Mouse (Mus musculus) lung, embryonic 14.5 days (tissue): ENCODE measurements at regions not wholly inside any gene's neighbourhood (a gene's known extent, or its start where the extent isn't known, plus 50 kb on each side); places are given as distances from the start of the nearest gene placed in this dataset.
A peak's percentile ranks its signal among the peaks of the same experiment; 100 is the strongest.

Experiments used
- ATAC-seq: fragments of 200-750 bp; cut with Nextera tagmentation; 2 replicates; pipeline ENCODE4 v1.8.0; 2017; ENCODE audit warnings: mild to moderate bottlenecking, moderate TSS enrichment, moderate library complexity; ENCODE audit not compliant: insufficient read depth
- DNase-seq: peaks from one replicate; pipeline ENCODE4 v3.0.0-alpha.2; 2015
- H3K27ac ChIP-seq: fragments of 300-500 bp; sonication (generic); 2 replicates; pipeline ENCODE4 v1.5.1; 2014; ENCODE audit warnings: low read depth, mild to moderate bottlenecking, moderate library complexity
- H3K27me3 ChIP-seq: fragments of 300-500 bp; sonication (generic); 2 replicates; pipeline ENCODE4 v1.6.1; 2014; ENCODE audit warnings: low read length, control low read depth; ENCODE audit not compliant: insufficient read depth
- H3K36me3 ChIP-seq: fragments of 300-500 bp; sonication (generic); 2 replicates; pipeline ENCODE4 v1.6.1; 2014; ENCODE audit warnings: control low read depth; ENCODE audit not compliant: insufficient read depth
- H3K4me1 ChIP-seq: fragments of 300-500 bp; sonication (generic); 2 replicates; pipeline ENCODE4 v1.6.1; 2014; ENCODE audit warnings: antibody characterized with exemption, control low read depth; ENCODE audit not compliant: insufficient read depth
- H3K4me2 ChIP-seq: fragments of 300-500 bp; sonication (generic); 2 replicates; pipeline ENCODE4 v1.6.1; 2014; ENCODE audit warnings: mild to moderate bottlenecking
- H3K4me3 ChIP-seq: fragments of 300-500 bp; sonication (generic); 2 replicates; pipeline ENCODE4 v1.5.1; 2014; ENCODE audit warnings: low read depth, low read length
- H3K9ac ChIP-seq: fragments of 300-500 bp; sonication (generic); 2 replicates; pipeline ENCODE4 v1.6.1; 2014
- H3K9me3 ChIP-seq: fragments of 300-500 bp; sonication (generic); 2 replicates; pipeline ENCODE4 v1.6.1; 2016; ENCODE audit warnings: low read depth, low read length, control low read depth
- CTCF ChIP-seq: IDR thresholded peaks from 2 replicates; pipeline ENCODE4 v1.5.1; 2016; ENCODE audit warnings: antibody characterized with exemption, low read depth
- WGBS: fragments of 180-500 bp; shearing (Covaris S2); extraction: QIAGEN DNeasy Blood & Tissue Kit; methylation state at CpG from one replicate; pipeline ENCODE4 v1.1.7; 2014; 5-methylcytosine and 5-hydroxymethylcytosine counted together

DNA sequence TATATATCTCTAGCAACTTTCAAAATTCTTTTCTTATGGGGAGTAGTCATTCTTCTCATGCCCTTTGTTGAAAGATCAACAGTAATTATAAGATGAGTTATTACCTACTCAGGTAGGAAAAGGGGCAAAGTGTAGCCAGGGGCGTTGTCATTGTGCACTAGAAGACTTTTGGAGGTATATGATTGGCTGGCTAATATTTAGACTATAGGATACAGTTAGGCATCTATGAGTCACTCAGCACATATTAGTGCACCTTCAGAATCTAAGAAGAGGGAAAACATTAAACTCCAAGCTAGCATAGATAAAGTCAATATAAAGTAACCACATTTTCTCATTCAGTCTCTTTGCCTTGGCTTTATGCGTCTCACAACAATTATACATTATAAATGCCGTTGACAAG lies 199.8 kb downstream of the Plk2 start:
- H3K27me3 ChIP-seq = no peaks in the 10 kb centered on the region
- no peak overlapping the region for H3K27ac ChIP-seq
- TF ChIP-seq CTCF = no peak
- no peaks in the 10 kb centered on the region for H3K9me3 ChIP-seq
- no peak for DNase-seq
- H3K4me3 ChIP-seq = no peak overlapping the region
- no peaks in the 10 kb centered on the region for H3K4me1 ChIP-seq
- WGBS = 86% methylated on average over 3 of the region's 3 CpGs
- no peak overlapping the region for H3K4me2 ChIP-seq
- H3K36me3 ChIP-seq = no peaks in the 10 kb centered on the region
- ATAC-seq = no peak
- no peak overlapping the region for H3K9ac ChIP-seq

DNA sequence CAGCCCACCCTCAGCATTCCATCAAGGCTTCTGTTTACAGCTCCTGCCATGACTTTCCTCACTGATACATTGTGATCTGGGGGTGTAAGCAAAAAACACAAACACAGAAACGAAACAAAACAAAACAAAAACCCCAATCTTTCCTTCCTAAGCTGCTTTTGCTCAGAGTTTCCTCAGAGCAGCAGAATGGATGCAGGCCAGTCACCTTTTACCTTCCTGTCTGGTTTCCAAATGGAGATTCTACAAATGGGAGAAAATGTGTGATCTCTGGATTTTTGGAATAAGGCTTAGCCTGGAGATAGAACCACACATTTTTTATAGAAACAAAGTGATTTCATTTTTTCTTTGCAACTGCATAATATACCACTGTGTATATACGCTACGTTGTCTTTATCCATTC lies 204.8 kb downstream of the Plk2 start:
- ATAC-seq (no peak), DNase-seq (peak; percentile 17)
- H3K4me3 ChIP-seq = no peak overlapping the region
- no peaks in the 10 kb centered on the region for H3K27me3 ChIP-seq
- no peaks in the 10 kb centered on the region for H3K9me3 ChIP-seq
- no peak overlapping the region for H3K9ac ChIP-seq
- TF ChIP-seq CTCF = no peak
- WGBS = 80% methylated on average over 3 of the region's 3 CpGs
- H3K27ac ChIP-seq = no peak overlapping the region
- no peaks in the 10 kb centered on the region for H3K36me3 ChIP-seq
- no peaks in the 10 kb centered on the region for H3K4me1 ChIP-seq
- H3K4me2 ChIP-seq = no peak overlapping the region

DNA sequence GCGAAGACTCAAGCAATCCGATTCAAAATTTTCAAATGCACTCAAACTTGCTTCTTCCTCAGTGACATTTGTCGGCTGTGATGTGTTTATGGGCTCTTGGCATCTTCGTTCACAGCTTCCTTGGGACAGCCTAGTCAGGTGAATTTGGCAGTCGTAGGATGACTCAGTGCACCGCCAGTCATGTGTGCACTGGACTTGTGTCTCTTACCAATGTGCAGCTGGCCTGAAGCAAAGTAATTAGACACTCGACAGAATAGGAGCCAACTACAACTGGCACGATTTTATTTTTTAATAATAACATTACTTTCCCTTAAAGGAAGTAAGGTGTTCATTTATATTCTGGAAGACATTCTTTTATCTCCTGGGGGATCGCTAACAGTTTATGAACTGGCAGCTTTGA lies 205.5 kb downstream of the Plk2 start:
- DNase-seq = no peak
- Histone ChIP-seq H3K4me1 (no peaks in the 10 kb centered on the region), H3K9me3 (no peaks in the 10 kb centered on the region), H3K36me3 (no peaks in the 10 kb centered on the region), H3K27ac (no peak overlapping the region), H3K4me2 (no peak overlapping the region), H3K4me3 (no peak overlapping the region), H3K9ac (no peak overlapping the region), H3K27me3 (no peaks in the 10 kb centered on the region)
- TF ChIP-seq CTCF = no peak
- 77% methylated on average over 9 of the region's 9 CpGs for WGBS
- no peak for ATAC-seq

DNA sequence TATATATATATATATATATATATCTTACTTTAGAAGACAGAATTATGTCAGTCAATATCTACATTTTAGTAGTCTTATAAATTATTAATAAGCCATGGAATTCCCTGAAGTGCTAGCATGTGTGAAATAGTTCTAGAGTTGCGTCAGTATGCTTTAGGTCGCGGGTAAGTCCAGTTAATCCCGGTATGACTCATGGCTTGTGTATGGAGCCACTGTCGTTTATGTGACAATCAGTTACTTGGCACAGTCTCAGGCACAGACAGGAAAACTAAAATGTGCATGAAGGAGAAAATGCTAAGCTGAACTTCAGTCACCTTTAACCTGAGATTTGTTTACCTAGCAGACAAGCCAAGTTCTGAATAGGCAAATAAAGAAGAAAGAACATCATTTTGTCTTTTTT lies 206.5 kb downstream of the Plk2 start:
- TF ChIP-seq CTCF = no peak
- ATAC-seq (0 out of 2 replicates have a peak, but pooled peaks have one; percentile 56), DNase-seq (peak; percentile 54)
- Histone ChIP-seq H3K4me1 (no peaks in the 10 kb centered on the region), H3K27me3 (no peaks in the 10 kb centered on the region), H3K36me3 (no peaks in the 10 kb centered on the region), H3K27ac (no peak overlapping the region), H3K4me3 (no peak overlapping the region), H3K9ac (no peak overlapping the region), H3K4me2 (no peak overlapping the region), H3K9me3 (no peaks in the 10 kb centered on the region)
- 47% methylated on average over 5 of the region's 5 CpGs for WGBS

- TF ChIP-seq CTCF = no peak
- H3K4me1 ChIP-seq = no peaks in the 10 kb centered on the region
- H3K4me3 ChIP-seq = no peak overlapping the region
- ATAC-seq (no peak), DNase-seq (no peak)
- H3K27ac ChIP-seq = no peak overlapping the region
- 66% methylated on average over 6 of the region's 6 CpGs for WGBS
- H3K36me3 ChIP-seq = no peaks in the 10 kb centered on the region
- no peaks in the 10 kb centered on the region for H3K27me3 ChIP-seq
- no peak overlapping the region for H3K4me2 ChIP-seq
- H3K9me3 ChIP-seq = no peaks in the 10 kb centered on the region
- no peak overlapping the region for H3K9ac ChIP-seq
Observed at GRCm38 (mm10) chr13:110601840-110602239, 207.0 kb downstream of the Plk2 start.

GRCm38 (mm10) chr13:110602894-110603293 lies 208.0 kb downstream of the Plk2 start:
- no peak for TF ChIP-seq CTCF
- no peak for ATAC-seq
- DNase-seq = no peak
- no peaks in the 10 kb centered on the region for H3K27me3 ChIP-seq
- H3K4me3 ChIP-seq = no peak overlapping the region
- H3K9ac ChIP-seq = no peak overlapping the region
- no peaks in the 10 kb centered on the region for H3K36me3 ChIP-seq
- H3K4me1 ChIP-seq = no peaks in the 10 kb centered on the region
- H3K27ac ChIP-seq = no peak overlapping the region
- H3K9me3 ChIP-seq = no peaks in the 10 kb centered on the region
- H3K4me2 ChIP-seq = no peak overlapping the region
- 89% methylated on average over 1 of the region's 1 CpGs for WGBS

- no peak for DNase-seq
- Histone ChIP-seq H3K4me2 (no peak overlapping the region), H3K4me3 (no peak overlapping the region), H3K27ac (no peak overlapping the region), H3K4me1 (no peaks in the 10 kb centered on the region), H3K9me3 (no peaks in the 10 kb centered on the region), H3K9ac (no peak overlapping the region), H3K27me3 (no peaks in the 10 kb centered on the region), H3K36me3 (no peaks in the 10 kb centered on the region)
- 85% methylated on average over 6 of the region's 6 CpGs for WGBS
- no peak for ATAC-seq
- no peak for TF ChIP-seq CTCF
Observed at GRCm38 (mm10) chr13:110619010-110619409, 224.2 kb downstream of the Plk2 start.

- Histone ChIP-seq H3K4me3 (no peak overlapping the region), H3K9me3 (no peaks in the 10 kb centered on the region), H3K36me3 (no peaks in the 10 kb centered on the region), H3K27me3 (no peaks in the 10 kb centered on the region), H3K27ac (no peak overlapping the region), H3K9ac (no peak overlapping the region), H3K4me1 (no peaks in the 10 kb centered on the region), H3K4me2 (no peak overlapping the region)
- ATAC-seq (no peak), DNase-seq (no peak)
- TF ChIP-seq CTCF = no peak
- 58% methylated on average over 6 of the region's 6 CpGs for WGBS
Observed at GRCm38 (mm10) chr13:110627136-110627535, 232.3 kb downstream of the Plk2 start.
